Mouse (Mus musculus) T-helper 1 cell (primary cell): ENCODE measurements at regions not wholly inside any gene's neighbourhood (a gene's known extent, or its start where the extent isn't known, plus 50 kb on each side); places are given as distances from the start of the nearest gene placed in this dataset.

Experiments used
- in situ Hi-C: fragments of 300-600 bp; cut with MboI, MseI; formaldehyde crosslinking; loops from one replicate; pipeline ENCODE4 v1.15.1; 2025; ENCODE audit warnings: high pct_unique_total_duplicates

- in situ Hi-C loops, result loop anchor here (10.0 kb wide), 1 partner anchor 431 kb away; no protein-coding TSS in a partner anchor
These were observed 70.9 kb upstream of the Parp11 start for GRCm38 (mm10) chr6:127375711-127376199.

- in situ Hi-C loops, result loop anchor here (10.0 kb wide), 1 partner anchor 434 kb away; no protein-coding TSS in a partner anchor
These were observed 67.9 kb upstream of the Parp11 start for GRCm38 (mm10) chr6:127378701-127379100.

DNA sequence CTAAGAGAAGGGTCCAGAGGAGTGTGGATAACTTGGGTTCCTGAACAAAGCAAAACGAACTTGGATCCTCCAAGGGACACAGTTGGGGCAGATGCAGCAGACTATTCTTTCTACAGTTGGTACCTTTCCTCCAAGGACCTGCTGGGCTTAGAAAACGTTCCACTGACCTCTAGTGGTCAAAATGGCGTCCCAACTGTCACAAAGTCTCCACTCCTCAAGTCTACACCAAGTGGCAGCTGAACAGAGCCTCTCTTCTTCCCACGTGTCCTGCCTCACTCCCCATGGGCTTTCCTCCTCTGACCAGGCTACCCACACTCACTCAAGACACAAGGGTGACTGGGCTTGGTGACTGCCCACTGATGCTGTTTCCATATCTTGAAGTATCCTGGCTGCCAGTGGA is 67.1 kb upstream of the Parp11 start:
- in situ Hi-C loops, result loop anchor here (10.0 kb wide), 1 partner anchor 435 kb away; no protein-coding TSS in a partner anchor

- in situ Hi-C loops, result no loop called here
These were observed 65.3 kb upstream of the Parp11 start for GRCm38 (mm10) chr6:127381148-127381888.

DNA sequence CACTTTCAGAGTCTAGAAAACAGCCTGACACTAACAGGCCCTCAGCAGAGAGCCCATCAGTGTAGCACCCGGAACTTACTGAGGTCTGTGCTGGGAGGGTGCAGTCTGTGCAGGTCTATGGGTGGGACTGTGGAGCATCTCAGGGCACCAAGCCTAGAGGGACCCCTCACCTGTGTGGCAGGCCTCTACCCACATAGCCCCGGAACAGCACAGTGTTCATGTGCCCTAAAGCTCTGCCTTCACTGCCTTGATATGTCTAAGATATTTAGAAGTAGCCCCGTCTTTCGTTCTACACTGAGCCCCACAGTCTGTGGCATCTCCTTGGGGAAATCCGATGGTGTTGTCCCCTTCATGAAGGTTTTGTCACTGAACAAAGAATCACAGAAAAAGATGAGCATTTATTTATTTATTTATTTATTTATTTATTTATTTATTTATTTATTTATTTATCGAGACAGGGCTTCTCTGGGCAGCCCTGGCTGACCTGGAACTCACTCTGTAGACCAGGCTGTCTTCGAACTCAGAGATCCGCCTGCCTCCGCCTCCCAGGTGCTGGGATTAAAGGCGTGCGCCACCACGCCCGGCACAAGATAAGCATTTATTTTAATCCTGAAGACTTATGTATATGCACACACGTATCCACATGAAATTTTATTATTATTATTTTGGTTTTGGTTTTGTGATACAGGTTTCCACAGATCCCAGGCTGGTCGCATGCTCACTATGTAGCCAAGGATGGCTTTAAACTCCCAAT is 55.2 kb upstream of the Parp11 start:
- in situ Hi-C loops, result no loop called here

- in situ Hi-C loops, result no loop called here
These were observed 54.4 kb upstream of the Parp11 start for GRCm38 (mm10) chr6:127392012-127392798.

- in situ Hi-C loops, result no loop called here
These were observed 53.9 kb upstream of the Parp11 start for GRCm38 (mm10) chr6:127392799-127393172.

DNA sequence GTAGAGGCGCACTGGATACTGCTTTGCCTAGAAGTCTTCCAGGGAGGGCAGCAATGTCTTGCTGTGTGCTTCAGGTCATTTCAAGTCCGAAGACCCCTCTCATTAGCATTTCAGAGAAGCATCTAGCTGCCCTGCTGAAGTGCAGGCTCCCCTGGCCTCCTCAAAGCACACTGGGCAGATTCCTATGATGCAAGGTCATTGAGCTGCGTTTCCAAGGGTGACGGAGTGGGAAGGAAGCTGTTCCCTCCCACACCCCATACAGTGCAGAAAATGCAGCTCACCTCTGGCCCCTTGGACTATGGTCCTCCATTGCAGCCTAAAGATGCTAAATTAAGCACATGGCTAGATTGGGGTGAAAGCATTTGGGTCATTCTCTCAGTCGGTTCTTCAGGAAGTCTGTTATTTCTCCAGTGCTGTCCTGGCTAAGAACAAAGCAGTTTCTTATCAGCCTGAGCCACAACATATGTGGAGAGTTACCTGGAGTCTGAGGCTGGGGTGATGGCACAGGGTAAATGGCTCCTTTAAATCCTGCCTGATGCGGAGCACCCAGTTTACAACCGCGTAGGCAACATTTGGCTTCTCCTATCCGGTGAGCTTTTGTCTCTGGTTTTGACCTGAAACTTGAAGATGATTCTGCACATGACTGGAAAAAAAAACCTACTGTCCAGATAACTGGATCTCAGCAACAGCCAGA is 52.6 kb upstream of the Parp11 start:
- in situ Hi-C loops, result no loop called here
